Mouse (Mus musculus) heart, postnatal 0 days (tissue): Measurements from ENCODE around the gene Treml2. TPM values are rescaled to one million over a fixed set of nuclear protein-coding genes. Genes with fewer than 3 reads are reported as not detected.
"Not testable (repeated sequence)": the region's sequence is repeated elsewhere in the genome, so short reads cannot be mapped to it uniquely, and the experiment has no call there.

Experiments
- ATAC-seq: fragments of 200-750 bp; cut with Nextera tagmentation; 2 replicates; pipeline ENCODE4 v1.8.0; 2017; ENCODE audit warnings: low read depth, moderate number of reproducible peaks, moderate library complexity; ENCODE audit not compliant: insufficient read depth
- DNase-seq: peaks from one replicate; pipeline ENCODE4 v3.0.0-alpha.2; 2016; ENCODE audit warnings: low spot score
- H3K27ac ChIP-seq: fragments of 300-500 bp; sonication (generic); 2 replicates; pipeline ENCODE4 v1.5.1; 2014; ENCODE audit warnings: low read depth, mild to moderate bottlenecking
- H3K27me3 ChIP-seq: fragments of 300-500 bp; sonication (generic); 2 replicates; pipeline ENCODE4 v1.6.1; 2014; ENCODE audit warnings: low read length, mixed read lengths; ENCODE audit not compliant: control insufficient read depth, insufficient read depth
- H3K36me3 ChIP-seq: fragments of 300-500 bp; sonication (generic); replicated peaks from 2 replicates; pipeline ENCODE4 v1.6.1; 2014; ENCODE audit warnings: low read length, mixed read lengths; ENCODE audit not compliant: control insufficient read depth, insufficient read depth
- H3K4me1 ChIP-seq: fragments of 300-500 bp; sonication (generic); 2 replicates; pipeline ENCODE4 v1.6.1; 2014; ENCODE audit warnings: antibody characterized with exemption; ENCODE audit not compliant: control insufficient read depth, insufficient read depth
- H3K4me2 ChIP-seq: fragments of 300-500 bp; sonication (generic); 2 replicates; pipeline ENCODE4 v1.6.1; 2014; ENCODE audit warnings: low read depth, mild to moderate bottlenecking, low read length, moderate library complexity
- H3K4me3 ChIP-seq: fragments of 300-500 bp; sonication (generic); 2 replicates; pipeline ENCODE4 v1.5.1; 2014; ENCODE audit warnings: low read depth, low read length
- H3K9ac ChIP-seq: fragments of 300-500 bp; sonication (generic); replicated peaks from 2 replicates; pipeline ENCODE4 v1.6.1; 2014; ENCODE audit warnings: low read depth, low read length, mixed read lengths
- H3K9me3 ChIP-seq: fragments of 300-500 bp; sonication (generic); replicated peaks from 2 replicates; pipeline ENCODE4 v1.6.1; 2016; ENCODE audit warnings: low read length; ENCODE audit not compliant: control insufficient read depth
- CTCF ChIP-seq: IDR thresholded peaks from 2 replicates; pipeline ENCODE4 v1.5.1; 2016; ENCODE audit warnings: antibody characterized with exemption, control low read depth, low read depth
- EP300 ChIP-seq: IDR thresholded peaks from 2 replicates; pipeline ENCODE4 v1.6.1; 2016; ENCODE audit warnings: antibody characterized with exemption, low read depth
- WGBS: fragments of 180-500 bp; shearing (Covaris S2); extraction: QIAGEN DNeasy Blood & Tissue Kit; methylation state at CpG from one replicate; pipeline ENCODE4 v1.1.7; 2014; 5-methylcytosine and 5-hydroxymethylcytosine counted together
- polyA plus RNA-seq: library from polyadenylated mRNA; unstranded; fragments of >200 nt; fragmentation: Nextera tagmentation; extraction: Ambion mirVana; gene quantifications from 2 replicates; pipeline ENCODE4 v1.2.1, GENCODE M21; 2015
- total RNA-seq: library from RNA; depleted of rRNA; stranded (reverse); fragments of >200 nt; gene quantifications from 2 replicates; pipeline ENCODE4 v1.2.3, GENCODE M21; 2014; ENCODE audit warnings: low replicate concordance

Gene Treml2
- total and polyA plus RNA-seq, 2 experiments from 2014 or later, result 0.15 TPM; not detected in 1

DNA sequence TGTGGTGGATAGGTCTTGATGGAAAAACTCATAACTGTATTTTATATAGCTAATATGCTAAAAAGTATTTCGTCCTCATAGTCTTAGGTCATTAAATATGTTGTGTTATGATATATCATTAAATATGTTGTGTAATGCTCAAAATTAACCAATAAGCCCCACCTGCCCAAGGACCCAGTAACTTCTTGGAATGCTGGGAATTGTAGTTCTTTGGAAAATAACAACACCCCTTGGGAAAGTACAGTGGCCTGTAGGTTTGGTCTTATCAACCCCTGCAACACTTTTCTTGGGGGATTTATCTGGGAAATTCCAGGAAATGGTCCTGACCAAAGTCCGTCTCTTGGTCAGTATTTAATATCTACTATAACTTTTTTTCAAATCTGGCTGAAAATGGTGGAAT, 43.8 kb downstream of the Treml2 start:
- no peaks in the 10 kb centered on the region for H3K36me3 ChIP-seq
- no peaks in the 10 kb centered on the region for H3K9me3 ChIP-seq
- no peak overlapping the region for H3K4me3 ChIP-seq
- no peak for DNase-seq
- no peak overlapping the region for H3K4me2 ChIP-seq
- no peaks in the 10 kb centered on the region for H3K27me3 ChIP-seq
- H3K4me1 ChIP-seq, result no peaks in the 10 kb centered on the region
- no peak for ATAC-seq
- TF ChIP-seq EP300 (no peak), CTCF (no peak)
- WGBS, result 64% methylated on average over 2 of the region's 2 CpGs
- no peak overlapping the region for H3K27ac ChIP-seq
- no peak overlapping the region for H3K9ac ChIP-seq

DNA sequence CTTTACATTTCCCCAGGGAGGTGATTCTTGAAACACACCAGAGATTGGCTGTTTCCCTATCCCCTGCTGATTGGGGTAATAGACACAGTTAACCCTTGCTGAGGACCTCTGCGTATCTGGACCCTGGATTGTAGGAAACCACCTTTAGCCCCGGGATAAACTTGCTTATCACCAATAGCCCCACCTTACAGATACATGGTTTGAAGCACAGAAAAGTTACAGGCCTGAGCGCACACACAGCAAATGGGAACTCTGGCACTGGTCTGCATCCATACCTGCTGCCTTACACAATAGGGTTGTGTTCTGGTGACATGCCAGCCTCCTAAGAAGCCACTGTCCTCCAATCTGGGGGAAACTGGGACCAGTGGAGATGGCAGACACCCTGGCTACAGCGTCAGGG, 46.5 kb downstream of the Treml2 start:
- H3K36me3 ChIP-seq, result no peaks in the 10 kb centered on the region
- no peak for ATAC-seq
- no peak for TF ChIP-seq CTCF
- no peak for TF ChIP-seq EP300
- no peak overlapping the region for H3K27ac ChIP-seq
- H3K4me1 ChIP-seq, result no peaks in the 10 kb centered on the region
- DNase-seq, result no peak
- H3K4me2 ChIP-seq, result no peak overlapping the region
- H3K4me3 ChIP-seq, result no peak overlapping the region
- no peak overlapping the region for H3K9ac ChIP-seq
- H3K9me3 ChIP-seq, result no peaks in the 10 kb centered on the region
- 77% methylated on average over 4 of the region's 4 CpGs for WGBS
- no peaks in the 10 kb centered on the region for H3K27me3 ChIP-seq

DNA sequence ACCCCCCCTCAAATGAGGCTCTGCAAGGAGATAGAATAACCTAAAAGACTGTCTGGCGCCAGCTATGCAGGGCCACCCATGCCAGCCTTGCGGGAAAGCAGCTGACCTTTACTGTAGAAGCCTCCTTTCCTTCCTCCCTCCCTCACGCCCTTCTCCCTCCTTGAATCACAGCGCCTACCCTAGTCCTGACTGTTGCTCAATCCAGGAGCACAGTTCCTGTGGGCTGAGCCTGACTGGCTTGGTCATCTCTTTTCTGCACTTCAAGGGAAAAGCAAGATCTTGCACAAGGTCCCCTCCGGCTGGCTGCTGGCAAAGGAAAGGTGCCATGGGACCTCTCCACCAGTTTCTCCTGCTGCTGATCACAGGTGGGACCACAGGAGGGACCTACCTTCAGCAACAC, 46.9 kb downstream of the Treml2 start, which contains the start of gene Trem2:
TSS of gene Trem2 (plus strand) at position 171 of the 400 bp plus-strand sequence.
- H3K27ac ChIP-seq, result no peak within 1 kb of the TSS
- TF ChIP-seq EP300 (no peak), CTCF (no peak)
- no peak for ATAC-seq
- no peak within 1 kb of the TSS for H3K9ac ChIP-seq
- no peak within 1 kb of the TSS for H3K4me2 ChIP-seq
- 73% methylated on average over 5 of the region's 5 CpGs for WGBS
- H3K36me3 ChIP-seq, result no peaks in the 10 kb centered on the region
- no peaks in the 10 kb centered on the region for H3K4me1 ChIP-seq
- H3K27me3 ChIP-seq, result no peaks in the 10 kb centered on the region
- H3K4me3 ChIP-seq, result no peak within 1 kb of the TSS
- no peak for DNase-seq
- no peaks in the 10 kb centered on the region for H3K9me3 ChIP-seq

DNA sequence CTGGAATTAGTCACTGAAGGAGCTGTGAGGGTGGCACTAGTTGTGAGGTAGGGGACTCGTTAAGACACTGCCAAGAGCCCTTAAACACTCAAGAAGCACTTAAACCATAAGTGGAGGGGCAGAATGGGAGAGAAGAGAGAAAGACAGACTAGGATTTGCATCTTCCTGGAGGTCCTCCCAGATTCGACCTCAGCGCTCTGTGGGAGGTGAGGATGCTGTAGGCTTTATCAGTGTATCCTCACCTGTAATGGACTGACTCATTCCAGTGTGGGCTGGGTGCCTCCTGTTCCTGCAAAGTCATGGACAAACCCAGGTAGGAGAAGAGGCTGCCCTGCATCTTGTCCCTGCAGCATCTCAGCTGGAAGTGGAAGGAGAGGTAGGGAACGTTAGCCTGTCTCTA, 47.5 kb downstream of the Treml2 start:
- DNase-seq, result no peak
- WGBS, result 58% methylated on average over 4 of the region's 4 CpGs
- Histone ChIP-seq H3K36me3 (no peaks in the 10 kb centered on the region), H3K4me3 (no peak overlapping the region), H3K27me3 (no peaks in the 10 kb centered on the region), H3K9me3 (no peaks in the 10 kb centered on the region), H3K4me2 (no peak overlapping the region), H3K9ac (no peak overlapping the region), H3K27ac (no peak overlapping the region), H3K4me1 (no peaks in the 10 kb centered on the region)
- ATAC-seq, result no peak
- no peak for TF ChIP-seq EP300

DNA sequence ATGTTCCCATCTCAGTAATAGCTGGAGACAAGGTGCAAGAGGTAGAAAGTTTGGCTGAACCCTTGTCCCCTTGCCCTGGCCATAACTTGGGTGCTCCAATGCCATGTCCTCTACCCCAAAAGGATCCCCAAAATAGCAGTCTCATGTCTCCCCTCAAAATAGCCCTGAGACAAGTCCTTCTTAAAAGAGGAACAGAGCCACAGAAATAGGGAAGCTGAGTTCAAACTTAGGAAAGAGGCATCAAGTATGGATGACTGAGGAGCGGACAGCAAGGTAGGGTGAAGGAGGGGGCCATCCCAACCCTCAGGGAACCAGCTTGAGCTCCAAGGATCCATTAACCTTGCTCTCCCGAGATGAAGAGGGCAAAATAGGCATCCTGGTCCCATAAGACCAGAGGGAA, 48.0 kb downstream of the Treml2 start:
- Histone ChIP-seq H3K27ac (no peak overlapping the region), H3K4me3 (no peak overlapping the region), H3K4me1 (no peaks in the 10 kb centered on the region), H3K27me3 (no peaks in the 10 kb centered on the region), H3K9ac (no peak overlapping the region), H3K36me3 (no peaks in the 10 kb centered on the region), H3K9me3 (no peaks in the 10 kb centered on the region), H3K4me2 (no peak overlapping the region)
- no peak for ATAC-seq
- TF ChIP-seq CTCF, result no peak
- no peak for TF ChIP-seq EP300
- DNase-seq, result no peak
- 71% methylated on average over 2 of the region's 2 CpGs for WGBS

DNA sequence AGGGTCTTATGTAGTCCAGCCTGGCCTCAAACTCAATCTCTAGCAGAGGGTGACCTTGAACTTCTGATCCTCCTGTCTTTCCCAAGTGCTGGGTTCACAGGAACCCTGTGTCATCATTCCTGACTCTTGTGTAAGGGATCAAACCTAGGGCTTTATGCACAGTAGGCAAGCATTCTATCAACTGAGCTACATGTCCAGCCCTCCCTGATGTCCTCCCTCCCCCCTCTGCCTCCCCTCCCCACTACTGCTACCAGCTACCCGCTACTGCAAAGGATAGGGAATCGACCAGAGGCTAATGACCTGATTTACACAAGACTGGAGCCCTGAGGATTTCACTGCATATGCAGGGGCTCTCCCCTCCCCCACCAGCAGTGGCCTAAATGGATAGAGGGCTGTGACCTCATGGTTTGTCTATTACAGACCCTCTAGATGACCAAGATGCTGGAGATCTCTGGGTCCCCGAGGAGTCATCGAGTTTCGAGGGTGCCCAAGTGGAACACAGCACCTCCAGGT, 51.4 kb downstream of the Treml2 start:
- no peak overlapping the region for H3K4me2 ChIP-seq
- H3K27ac ChIP-seq, result no peak overlapping the region
- H3K4me3 ChIP-seq, result no peak overlapping the region
- DNase-seq, result no peak
- no peaks in the 10 kb centered on the region for H3K36me3 ChIP-seq
- no peaks in the 10 kb centered on the region for H3K4me1 ChIP-seq
- TF ChIP-seq EP300, result no peak
- TF ChIP-seq CTCF, result no peak
- H3K27me3 ChIP-seq, result no peaks in the 10 kb centered on the region
- no peak overlapping the region for H3K9ac ChIP-seq
- 65% methylated on average over 5 of the region's 5 CpGs for WGBS
- no peaks in the 10 kb centered on the region for H3K9me3 ChIP-seq
- ATAC-seq, result no peak

DNA sequence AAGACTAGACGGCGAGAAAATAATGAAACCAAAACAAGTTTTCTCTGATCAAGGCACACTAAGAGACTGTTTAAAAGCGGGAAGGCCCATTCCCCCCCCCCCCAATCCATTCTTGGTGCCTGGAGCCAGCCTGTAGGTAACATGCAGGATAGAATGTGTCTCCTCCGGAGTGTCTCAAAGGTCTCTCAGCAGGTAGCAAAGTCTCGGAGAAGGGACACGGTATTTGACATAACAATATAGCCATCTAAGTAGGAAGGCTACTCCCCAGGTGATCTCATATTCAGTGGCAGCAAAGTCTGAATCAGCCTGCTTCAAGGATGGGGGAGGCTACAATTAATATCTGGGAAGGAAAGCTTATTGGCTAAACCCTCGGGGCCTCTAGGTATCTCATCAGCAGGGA, 53.7 kb downstream of the Treml2 start:
- not testable (repeated sequence) for H3K9me3 ChIP-seq, H3K36me3 ChIP-seq, H3K4me1 ChIP-seq, H3K9ac ChIP-seq, H3K27ac ChIP-seq, ATAC-seq, DNase-seq, H3K4me2 ChIP-seq, H3K27me3 ChIP-seq, H3K4me3 ChIP-seq
- 71% methylated on average over 7 of the region's 7 CpGs for whole genome bisulfite sequencing
